Mouse (Mus musculus) hindbrain, embryonic 13.5 days (tissue): Measurements from ENCODE around the gene Ppp1r3d. TPM values are rescaled to one million over a fixed set of nuclear protein-coding genes. Genes with fewer than 3 reads are reported as not detected.

Experiments used
- ATAC-seq: fragments of 200-750 bp; cut with Nextera tagmentation; 2 replicates; pipeline ENCODE4 v1.8.0; 2017; ENCODE audit warnings: moderate TSS enrichment; ENCODE audit not compliant: low FRiP score
- H3K27ac ChIP-seq: fragments of 300-500 bp; sonication (generic); 2 replicates; pipeline ENCODE4 v1.5.1; 2015; ENCODE audit warnings: inconsistent platforms, mild to moderate bottlenecking, moderate library complexity
- H3K27me3 ChIP-seq: fragments of 300-500 bp; sonication (generic); 2 replicates; pipeline ENCODE4 v1.6.1; 2015; ENCODE audit warnings: mild to moderate bottlenecking, inconsistent platforms
- H3K36me3 ChIP-seq: fragments of 300-500 bp; sonication (generic); 2 replicates; pipeline ENCODE4 v1.6.1; 2015; ENCODE audit warnings: mild to moderate bottlenecking, inconsistent platforms
- H3K4me1 ChIP-seq: fragments of 300-500 bp; sonication (generic); replicated peaks from 2 replicates; pipeline ENCODE4 v1.6.1; 2015; ENCODE audit warnings: inconsistent platforms
- H3K4me2 ChIP-seq: fragments of 300-500 bp; sonication (generic); 2 replicates; pipeline ENCODE4 v1.6.1; 2015; ENCODE audit warnings: inconsistent platforms, mild to moderate bottlenecking, moderate library complexity
- H3K4me3 ChIP-seq: fragments of 300-500 bp; sonication (generic); 2 replicates; pipeline ENCODE4 v1.5.1; 2015; ENCODE audit warnings: mild to moderate bottlenecking, inconsistent platforms
- H3K9ac ChIP-seq: fragments of 300-500 bp; sonication (generic); 2 replicates; pipeline ENCODE4 v1.6.1; 2015; ENCODE audit warnings: mild to moderate bottlenecking, inconsistent platforms
- H3K9me3 ChIP-seq: fragments of 300-500 bp; sonication (generic); 2 replicates; pipeline ENCODE4 v1.6.1; 2016; ENCODE audit warnings: inconsistent platforms
- WGBS: fragments of 180-500 bp; shearing (Covaris S2); methylation state at CpG from one replicate; pipeline ENCODE4 v1.1.7; 2015; 5-methylcytosine and 5-hydroxymethylcytosine counted together
- polyA plus RNA-seq: library from polyadenylated mRNA; unstranded; fragments of >200 nt; fragmentation: Nextera tagmentation; extraction: Ambion mirVana; gene quantifications from 2 replicates; pipeline ENCODE4 v1.2.1, GENCODE M21; 2015

The Ppp1r3d gene
- polyA plus RNA-seq, 1 experiment from 2014 or later: 2.9 TPM

- peaks cover 4% of the 10 kb centered on the region for H3K4me1 ChIP-seq
- no peaks in the 10 kb centered on the region for H3K9me3 ChIP-seq
- WGBS: 87% methylated on average over 4 of the region's 4 CpGs
- no peaks in the 10 kb centered on the region for H3K27me3 ChIP-seq
- H3K36me3 ChIP-seq: no peaks in the 10 kb centered on the region
- ATAC-seq: no peak
- no peak overlapping the region for H3K4me2 ChIP-seq
- H3K27ac ChIP-seq: no peak overlapping the region
- no peak overlapping the region for H3K9ac ChIP-seq
- no peak overlapping the region for H3K4me3 ChIP-seq
Observed at GRCm38 (mm10) chr2:178428676-178429075, 14.4 kb upstream of the Ppp1r3d start.

GRCm38 (mm10) chr2:178428183-178428582 is 13.9 kb upstream of the Ppp1r3d start:
- peaks cover 6% of the 10 kb centered on the region for H3K4me1 ChIP-seq
- H3K36me3 ChIP-seq: no peaks in the 10 kb centered on the region
- H3K27ac ChIP-seq: no peak overlapping the region
- no peaks in the 10 kb centered on the region for H3K9me3 ChIP-seq
- H3K4me2 ChIP-seq: no peak overlapping the region
- no peaks in the 10 kb centered on the region for H3K27me3 ChIP-seq
- no peak overlapping the region for H3K9ac ChIP-seq
- WGBS: 84% methylated on average over 9 of the region's 9 CpGs
- no peak for ATAC-seq
- H3K4me3 ChIP-seq: no peak overlapping the region

GRCm38 (mm10) chr2:178427181-178427580 is 12.9 kb upstream of the Ppp1r3d start:
- Histone ChIP-seq H3K9ac (no peak overlapping the region), H3K4me2 (no peak overlapping the region), H3K4me3 (no peak overlapping the region), H3K4me1 (peaks cover 14% of the 10 kb centered on the region), H3K27me3 (no peaks in the 10 kb centered on the region), H3K9me3 (no peaks in the 10 kb centered on the region), H3K27ac (no peak overlapping the region), H3K36me3 (no peaks in the 10 kb centered on the region)
- ATAC-seq: no peak
- WGBS: 89% methylated on average over 5 of the region's 5 CpGs

GRCm38 (mm10) chr2:178426229-178426628 is 12.0 kb upstream of the Ppp1r3d start:
- Histone ChIP-seq H3K36me3 (no peaks in the 10 kb centered on the region), H3K4me2 (no peak overlapping the region), H3K4me1 (peaks cover 19% of the 10 kb centered on the region), H3K27ac (no peak overlapping the region), H3K9me3 (no peaks in the 10 kb centered on the region), H3K4me3 (no peak overlapping the region), H3K9ac (no peak overlapping the region), H3K27me3 (no peaks in the 10 kb centered on the region)
- 39% methylated on average over 4 of the region's 4 CpGs for WGBS
- ATAC-seq: no peak; the same call in 1 of the 2 replicates

- ATAC-seq: no peak
- Histone ChIP-seq H3K27ac (no peak overlapping the region), H3K4me3 (no peak overlapping the region), H3K4me2 (no peak overlapping the region), H3K9me3 (no peaks in the 10 kb centered on the region), H3K9ac (no peak overlapping the region), H3K36me3 (no peaks in the 10 kb centered on the region; the same call in 1 of the 2 replicates), H3K4me1 (peaks cover 22% of the 10 kb centered on the region), H3K27me3 (no peaks in the 10 kb centered on the region)
- WGBS: 81% methylated on average over 5 of the region's 5 CpGs
Observed at GRCm38 (mm10) chr2:178423223-178423622, 9.0 kb upstream of the Ppp1r3d start.

- Histone ChIP-seq H3K4me3 (no peak overlapping the region), H3K4me1 (peaks cover 22% of the 10 kb centered on the region), H3K9me3 (no peaks in the 10 kb centered on the region), H3K9ac (no peak overlapping the region), H3K36me3 (peaks cover 5% of the 10 kb centered on the region), H3K4me2 (no peak overlapping the region), H3K27ac (peak overlapping the region; percentile 64), H3K27me3 (no peaks in the 10 kb centered on the region)
- ATAC-seq: no peak
- WGBS: 53% methylated on average over 2 of the region's 3 CpGs
Observed at GRCm38 (mm10) chr2:178422186-178422585, 7.9 kb upstream of the Ppp1r3d start.

- H3K4me1 ChIP-seq: peaks cover 25% of the 10 kb centered on the region
- 0 out of 2 replicates have a peak, but pooled peaks have one; percentile 32 for ATAC-seq
- H3K4me2 ChIP-seq: no peak overlapping the region
- WGBS: 45% methylated on average over 5 of the region's 6 CpGs
- no peak overlapping the region for H3K4me3 ChIP-seq
- no peaks in the 10 kb centered on the region for H3K9me3 ChIP-seq
- 0 out of 2 replicates have a peak overlapping the region, but pooled peaks have one; percentile 64 for H3K27ac ChIP-seq
- H3K27me3 ChIP-seq: no peaks in the 10 kb centered on the region
- peaks cover 5% of the 10 kb centered on the region for H3K36me3 ChIP-seq
- H3K9ac ChIP-seq: no peak overlapping the region
Observed at GRCm38 (mm10) chr2:178421603-178422002, 7.3 kb upstream of the Ppp1r3d start.

GRCm38 (mm10) chr2:178420576-178420975 is 6.3 kb upstream of the Ppp1r3d start:
- H3K4me3 ChIP-seq: no peak overlapping the region
- H3K4me2 ChIP-seq: no peak overlapping the region
- no peaks in the 10 kb centered on the region for H3K9me3 ChIP-seq
- H3K27ac ChIP-seq: no peak overlapping the region
- no peak for ATAC-seq
- no peaks in the 10 kb centered on the region for H3K27me3 ChIP-seq
- peaks cover 5% of the 10 kb centered on the region for H3K36me3 ChIP-seq
- H3K4me1 ChIP-seq: peaks cover 30% of the 10 kb centered on the region
- WGBS: 86% methylated on average over 9 of the region's 9 CpGs
- no peak overlapping the region for H3K9ac ChIP-seq

- H3K27me3 ChIP-seq: peaks cover 16% of the 10 kb centered on the region
- H3K27ac ChIP-seq: no peak overlapping the region
- peaks cover 5% of the 10 kb centered on the region for H3K36me3 ChIP-seq
- H3K9ac ChIP-seq: no peak overlapping the region
- peaks cover 41% of the 10 kb centered on the region for H3K4me1 ChIP-seq
- ATAC-seq: no peak
- H3K9me3 ChIP-seq: no peaks in the 10 kb centered on the region
- no peak overlapping the region for H3K4me2 ChIP-seq
- H3K4me3 ChIP-seq: no peak overlapping the region
- WGBS: 70% methylated on average over 4 of the region's 4 CpGs
Observed at GRCm38 (mm10) chr2:178416970-178417369, 2.7 kb upstream of the Ppp1r3d start.

GRCm38 (mm10) chr2:178416427-178416826 is 2.2 kb upstream of the Ppp1r3d start:
- H3K4me3 ChIP-seq: no peak overlapping the region
- 78% methylated on average over 13 of the region's 13 CpGs for WGBS
- ATAC-seq: no peak

GRCm38 (mm10) chr2:178415150-178415448 is 827 bp upstream of the Ppp1r3d start:
- Histone ChIP-seq H3K9me3 (no peaks in the 10 kb centered on the region), H3K36me3 (peaks cover 5% of the 10 kb centered on the region), H3K4me3 (peak overlapping the region; percentile 53), H3K27ac (peak overlapping the region; percentile 89), H3K4me1 (peaks cover 31% of the 10 kb centered on the region), H3K9ac (peak overlapping the region; percentile 71), H3K27me3 (peaks cover 23% of the 10 kb centered on the region), H3K4me2 (peak overlapping the region; percentile 99)
- WGBS: 16% methylated on average over 3 of the region's 3 CpGs
- no peak for ATAC-seq

More at GRCm38 (mm10) chr2:178416427-178416826, 2.2 kb upstream of the Ppp1r3d start:
- Histone ChIP-seq H3K4me1 (peaks cover 36% of the 10 kb centered on the region), H3K4me2 (no peak overlapping the region), H3K9me3 (no peaks in the 10 kb centered on the region), H3K36me3 (peaks cover 5% of the 10 kb centered on the region), H3K9ac (no peak overlapping the region), H3K27me3 (peaks cover 21% of the 10 kb centered on the region), H3K27ac (no peak overlapping the region)

- Histone ChIP-seq H3K27me3 (peaks cover 23% of the 10 kb centered on the region), H3K4me3 (peak overlapping the region; percentile 53), H3K4me2 (peak overlapping the region; percentile 99), H3K36me3 (peaks cover 5% of the 10 kb centered on the region), H3K4me1 (peaks cover 31% of the 10 kb centered on the region), H3K9ac (peak overlapping the region; percentile 71), H3K9me3 (no peaks in the 10 kb centered on the region), H3K27ac (peak overlapping the region; percentile 89)
- ATAC-seq: peak; percentile 21
- whole genome bisulfite sequencing: 15% methylated on average over 71 of the region's 75 CpGs
Observed at GRCm38 (mm10) chr2:178413481-178414260, 601 bp downstream of the Ppp1r3d start.

- ATAC-seq: no peak
- H3K4me3 ChIP-seq: peak overlapping the region; percentile 53
- WGBS: 59% methylated on average over 13 of the region's 13 CpGs
- H3K36me3 ChIP-seq: peaks cover 4% of the 10 kb centered on the region
- H3K9ac ChIP-seq: no peak overlapping the region
- H3K4me2 ChIP-seq: peak overlapping the region; percentile 99
- no peaks in the 10 kb centered on the region for H3K9me3 ChIP-seq
- 0 out of 2 replicates have a peak overlapping the region, but pooled peaks have one; percentile 3 for H3K27ac ChIP-seq
- peaks cover 23% of the 10 kb centered on the region for H3K27me3 ChIP-seq
- H3K4me1 ChIP-seq: peaks cover 31% of the 10 kb centered on the region
Observed at GRCm38 (mm10) chr2:178413081-178413480, 1.2 kb downstream of the Ppp1r3d start.
